ENCODE assay signal across 13 mouse cellular contexts in the genomic region with DNA sequence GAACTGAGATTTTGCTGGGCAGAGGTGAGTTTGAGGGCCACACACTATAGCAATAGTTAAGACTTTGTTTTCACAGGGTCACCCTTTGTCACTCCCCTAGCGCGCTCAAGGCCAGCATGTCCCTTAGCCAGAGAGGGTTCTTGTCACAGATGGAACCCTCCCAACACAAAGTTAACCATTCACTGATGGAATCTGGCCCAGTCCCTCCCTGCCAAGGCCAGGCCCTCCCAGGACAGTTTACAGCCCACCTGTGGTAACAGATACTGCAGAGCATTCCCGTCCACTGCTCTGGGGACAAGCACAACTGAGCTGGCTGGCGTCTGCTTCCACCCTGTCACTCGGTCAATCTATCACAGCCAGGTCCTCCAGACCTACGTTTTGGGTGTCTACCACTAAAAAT.
A peak's percentile ranks its signal among the peaks of the same experiment; 100 is the strongest.
DNase-seq lines count a peak whose midpoint lies in the region; ATAC-seq and TF ChIP-seq lines count a peak whose summit lies in the region.
"Had no signal": no experiment of that assay in that cellular context is flagged by ENCODE, and none has a peak within 500 bp of the region (broad histone marks: within the 10 kb centered on the region; RNA-seq: fewer than 3 reads in every experiment).

No protein-coding gene starts in this region.

- no peaks in the 10 kb centered on the region for H3K27me3 ChIP-seq in stomach, embryonic 14.5 days (ENCODE audit: control insufficient read depth, insufficient read depth, low read length)
- H3K27me3 ChIP-seq in stomach, postnatal 0 days (ENCODE audit: control insufficient read depth, insufficient read depth, low read length) = no peaks in the 10 kb centered on the region
- no peaks in the 10 kb centered on the region for H3K27me3 ChIP-seq in kidney, embryonic 16.5 days (ENCODE audit: insufficient read depth, low read length)
- H3K27me3 ChIP-seq in liver, embryonic 13.5 days = no peaks in the 10 kb centered on the region
- H3K27me3 ChIP-seq: lung, embryonic 15.5 days had no signal

- no peaks in the 10 kb centered on the region for H3K36me3 ChIP-seq in stomach, embryonic 14.5 days (ENCODE audit: control insufficient read depth, insufficient read depth, low read length)
- H3K36me3 ChIP-seq in stomach, postnatal 0 days (ENCODE audit: control insufficient read depth, insufficient read depth, low read length) = no peaks in the 10 kb centered on the region
- H3K36me3 ChIP-seq in kidney, embryonic 16.5 days (ENCODE audit: insufficient read depth, low read length) = no peaks in the 10 kb centered on the region
- no peaks in the 10 kb centered on the region for H3K36me3 ChIP-seq in liver, embryonic 13.5 days
- H3K36me3 ChIP-seq: lung, embryonic 15.5 days had no signal

- H3K9ac ChIP-seq in stomach, embryonic 14.5 days (replicated peaks; ENCODE audit: low read depth, low read length) = no peak overlapping the region
- H3K9ac ChIP-seq in stomach, postnatal 0 days (ENCODE audit: low read length) = no peak overlapping the region
- no peak overlapping the region for H3K9ac ChIP-seq in kidney, embryonic 16.5 days (replicated peaks; ENCODE audit: low read length)
- no peak overlapping the region for H3K9ac ChIP-seq in liver, embryonic 13.5 days
- H3K9ac ChIP-seq: lung, embryonic 15.5 days had no signal

- no peak for TF ChIP-seq CTCF in stomach, postnatal 0 days (IDR thresholded peaks at IDR 0.05; ENCODE audit: low read depth)

- no peak for DNase-seq in stomach, postnatal 0 days (ENCODE audit: low spot score)
- DNase-seq in liver, embryonic 13.5 days = no peak
- DNase-seq in left cerebral cortex, adult 9 months (ENCODE audit: low spot score in 2 of 2) = no peak
- DNase-seq in layer of hippocampus, adult 8-10 months (ENCODE audit: low spot score in 2 of 2) = no peak
- no peak for DNase-seq in layer of hippocampus, postnatal 36 days
- DNase-seq in retina, embryonic 14.5 days (ENCODE audit: low spot score) = no peak
- DNase-seq: cerebellum, postnatal 10 days; thymus, postnatal 25 days had no signal

- 0 out of 2 replicates have a peak, but pooled peaks cover 5% of the 10 kb centered on the region for H3K4me1 ChIP-seq in stomach, embryonic 14.5 days (ENCODE audit: control insufficient read depth, insufficient read depth, low read length)
- H3K4me1 ChIP-seq in stomach, postnatal 0 days (replicated peaks; ENCODE audit: control insufficient read depth, insufficient read depth) = no peaks in the 10 kb centered on the region; the same call in 1 of the 2 replicates
- H3K4me1 ChIP-seq in kidney, embryonic 16.5 days (ENCODE audit: insufficient read depth, low read length) = peaks cover 41% of the 10 kb centered on the region
- peaks cover 70% of the 10 kb centered on the region for H3K4me1 ChIP-seq in liver, embryonic 13.5 days (replicated peaks)

- WGBS in stomach, embryonic 14.5 days = 58% methylated on average over 6 of the region's 6 CpGs
- 67% methylated on average over 6 of the region's 6 CpGs for WGBS in stomach, postnatal 0 days
- 44% methylated on average over 6 of the region's 6 CpGs for WGBS in kidney, embryonic 16.5 days
- WGBS in liver, embryonic 13.5 days (ENCODE audit: insufficient replicate concordance) = 61% methylated on average over 6 of the region's 6 CpGs

- H3K4me3 ChIP-seq in stomach, embryonic 14.5 days (ENCODE audit: low read depth, low read length) = no peak overlapping the region
- H3K4me3 ChIP-seq in stomach, postnatal 0 days (ENCODE audit: low read depth, low read length) = no peak overlapping the region
- H3K4me3 ChIP-seq in kidney, embryonic 16.5 days (ENCODE audit: low read length) = no peak overlapping the region
- no peak overlapping the region for H3K4me3 ChIP-seq in liver, embryonic 13.5 days (replicated peaks)
- H3K4me3 ChIP-seq: hindbrain, embryonic 10.5 days; lung, embryonic 15.5 days had no signal

- TF ChIP-seq EP300 in stomach, postnatal 0 days (optimal IDR thresholded peaks at IDR 0.05) = no peak

- no peak overlapping the region for H3K4me2 ChIP-seq in stomach, embryonic 14.5 days (replicated peaks; ENCODE audit: low read depth, low read length)
- no peak overlapping the region for H3K4me2 ChIP-seq in stomach, postnatal 0 days (replicated peaks; ENCODE audit: low read depth)
- no peak overlapping the region for H3K4me2 ChIP-seq in kidney, embryonic 16.5 days (replicated peaks; ENCODE audit: low read depth, low read length)
- no peak overlapping the region for H3K4me2 ChIP-seq in liver, embryonic 13.5 days
- H3K4me2 ChIP-seq: heart, embryonic 11.5 days; lung, embryonic 15.5 days had no signal

- ATAC-seq in stomach, embryonic 14.5 days (ENCODE audit: insufficient number of reproducible peaks, insufficient read depth, low FRiP score, low read depth) = peak; percentile 43; the same call in 1 of the 2 replicates
- ATAC-seq in stomach, postnatal 0 days (ENCODE audit: low FRiP score, low TSS enrichment) = no peak
- peak; percentile 59 for ATAC-seq in kidney, embryonic 16.5 days (ENCODE audit: low FRiP score, low TSS enrichment)
- peak; percentile 76 for ATAC-seq in liver, embryonic 13.5 days (ENCODE audit: low read depth)

- H3K27ac ChIP-seq in stomach, embryonic 14.5 days (ENCODE audit: low read length) = no peak overlapping the region
- H3K27ac ChIP-seq in stomach, postnatal 0 days (replicated peaks) = no peak overlapping the region
- H3K27ac ChIP-seq in kidney, embryonic 16.5 days (ENCODE audit: low read length) = peak overlapping the region; percentile 41; the same call in 1 of the 2 replicates
- 0 out of 2 replicates have a peak overlapping the region, but pooled peaks have one; percentile 27 for H3K27ac ChIP-seq in liver, embryonic 13.5 days
- H3K27ac ChIP-seq: lung, embryonic 15.5 days had no signal

- H3K9me3 ChIP-seq in stomach, embryonic 14.5 days (ENCODE audit: control insufficient read depth, low read depth, low read length) = no peaks in the 10 kb centered on the region
- H3K9me3 ChIP-seq in stomach, postnatal 0 days (ENCODE audit: control insufficient read depth, low read length) = no peaks in the 10 kb centered on the region
- peaks cover 3% of the 10 kb centered on the region; the same call in 1 of the 2 replicates for H3K9me3 ChIP-seq in kidney, embryonic 16.5 days (ENCODE audit: low read length)
- no peaks in the 10 kb centered on the region for H3K9me3 ChIP-seq in liver, embryonic 13.5 days (replicated peaks)
- H3K9me3 ChIP-seq: hindbrain, embryonic 10.5 days; lung, embryonic 15.5 days had no signal

Comparison
In these comparisons a context has a peak if more than half of its experiments do, and no peak if none do; other contexts are left out.
1. H3K27ac ChIP-seq: peak in kidney, embryonic 16.5 days (single experiment) and liver, embryonic 13.5 days (single experiment); none in stomach, embryonic 14.5 days (single experiment) and stomach, postnatal 0 days (single experiment).